Mouse (Mus musculus): ENCODE measurements around the gene Gngt1. TPM values are rescaled to one million over a fixed set of nuclear protein-coding genes. Genes with fewer than 3 reads are reported as not detected.

Gngt1 gene
- polyA plus RNA-seq (2014; fragmentation: Nextera tagmentation; extraction: Ambion mirVana), result not detected in 2 replicates

DNA sequence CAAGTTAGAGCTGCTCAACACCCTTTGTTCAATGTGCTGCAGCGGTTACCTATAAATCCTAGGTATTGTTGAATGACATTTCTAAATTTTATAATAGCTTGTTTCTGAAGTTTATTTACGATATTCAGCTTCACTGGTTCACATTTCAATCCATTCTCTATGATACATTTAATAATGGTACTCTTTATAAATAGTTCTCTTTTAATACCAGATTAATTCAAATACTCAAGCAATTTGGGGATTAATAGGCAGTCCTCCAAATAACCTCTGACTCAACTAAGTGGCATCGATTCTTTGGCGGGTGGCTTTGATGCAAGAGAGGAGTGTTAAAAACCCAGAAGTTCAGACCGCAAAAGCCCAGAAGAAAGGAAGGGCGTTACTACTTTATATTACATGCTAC is at the start of gene Gngt1:
Gene Gngt1 (plus strand): TSS at position 301 of the 400 bp plus-strand sequence.
- no peak within 1 kb of the TSS for H3K4me3 ChIP-seq (ENCODE audit: low read depth, low read length)
- H3K4me2 ChIP-seq (ENCODE audit: low read depth, low read length), result no peak within 1 kb of the TSS
- no peaks in the 10 kb centered on the region for H3K9me3 ChIP-seq (ENCODE audit: control insufficient read depth, low read length)
- no peaks in the 10 kb centered on the region for H3K27me3 ChIP-seq (ENCODE audit: control insufficient read depth, insufficient read depth, low read length)
- ATAC-seq (ENCODE audit: low read depth), result no peak
- no peak within 1 kb of the TSS for H3K9ac ChIP-seq (replicated peaks; ENCODE audit: low read depth, low read length)
- no peaks in the 10 kb centered on the region for H3K36me3 ChIP-seq (ENCODE audit: control insufficient read depth, insufficient read depth, low read length)
- no peak within 1 kb of the TSS for H3K27ac ChIP-seq (ENCODE audit: low read depth, low read length)
- no peaks in the 10 kb centered on the region for H3K4me1 ChIP-seq (ENCODE audit: control insufficient read depth, insufficient read depth, low read length)
- 86% methylated on average over 6 of the region's 6 CpGs for WGBS

DNA sequence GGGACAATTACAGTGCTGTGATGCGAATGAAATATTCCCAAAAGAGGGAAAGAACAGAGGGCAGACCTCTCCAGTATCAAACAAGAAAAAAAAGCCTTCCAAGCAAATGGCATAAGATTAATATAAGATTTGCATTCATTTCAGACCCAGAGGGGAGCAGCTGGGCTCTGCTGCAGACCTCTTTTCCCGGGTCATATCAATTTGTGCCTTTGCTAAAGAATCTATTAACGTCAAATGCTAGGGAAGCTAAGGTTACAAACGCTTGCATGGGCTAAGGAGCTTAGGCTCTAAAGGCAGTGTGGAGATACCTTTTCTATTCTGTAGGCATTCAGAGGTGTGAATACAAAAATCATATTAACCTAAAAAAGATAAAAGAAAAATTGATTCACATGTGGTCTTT is 38.6 kb upstream of the Gngt1 start:
- H3K4me1 ChIP-seq (ENCODE audit: control insufficient read depth, insufficient read depth, low read length), result no peaks in the 10 kb centered on the region
- no peaks in the 10 kb centered on the region for H3K9me3 ChIP-seq (ENCODE audit: control insufficient read depth, low read length)
- H3K27ac ChIP-seq (ENCODE audit: low read depth, low read length), result no peak overlapping the region
- no peak overlapping the region for H3K9ac ChIP-seq (replicated peaks; ENCODE audit: low read depth, low read length)
- H3K36me3 ChIP-seq (ENCODE audit: control insufficient read depth, insufficient read depth, low read length), result no peaks in the 10 kb centered on the region
- no peak overlapping the region for H3K4me2 ChIP-seq (ENCODE audit: low read depth, low read length)
- no peak for ATAC-seq (ENCODE audit: low read depth)
- no peak overlapping the region for H3K4me3 ChIP-seq (ENCODE audit: low read depth, low read length)
- WGBS, result 42% methylated on average over 4 of the region's 4 CpGs
- H3K27me3 ChIP-seq (ENCODE audit: control insufficient read depth, insufficient read depth, low read length), result no peaks in the 10 kb centered on the region

DNA sequence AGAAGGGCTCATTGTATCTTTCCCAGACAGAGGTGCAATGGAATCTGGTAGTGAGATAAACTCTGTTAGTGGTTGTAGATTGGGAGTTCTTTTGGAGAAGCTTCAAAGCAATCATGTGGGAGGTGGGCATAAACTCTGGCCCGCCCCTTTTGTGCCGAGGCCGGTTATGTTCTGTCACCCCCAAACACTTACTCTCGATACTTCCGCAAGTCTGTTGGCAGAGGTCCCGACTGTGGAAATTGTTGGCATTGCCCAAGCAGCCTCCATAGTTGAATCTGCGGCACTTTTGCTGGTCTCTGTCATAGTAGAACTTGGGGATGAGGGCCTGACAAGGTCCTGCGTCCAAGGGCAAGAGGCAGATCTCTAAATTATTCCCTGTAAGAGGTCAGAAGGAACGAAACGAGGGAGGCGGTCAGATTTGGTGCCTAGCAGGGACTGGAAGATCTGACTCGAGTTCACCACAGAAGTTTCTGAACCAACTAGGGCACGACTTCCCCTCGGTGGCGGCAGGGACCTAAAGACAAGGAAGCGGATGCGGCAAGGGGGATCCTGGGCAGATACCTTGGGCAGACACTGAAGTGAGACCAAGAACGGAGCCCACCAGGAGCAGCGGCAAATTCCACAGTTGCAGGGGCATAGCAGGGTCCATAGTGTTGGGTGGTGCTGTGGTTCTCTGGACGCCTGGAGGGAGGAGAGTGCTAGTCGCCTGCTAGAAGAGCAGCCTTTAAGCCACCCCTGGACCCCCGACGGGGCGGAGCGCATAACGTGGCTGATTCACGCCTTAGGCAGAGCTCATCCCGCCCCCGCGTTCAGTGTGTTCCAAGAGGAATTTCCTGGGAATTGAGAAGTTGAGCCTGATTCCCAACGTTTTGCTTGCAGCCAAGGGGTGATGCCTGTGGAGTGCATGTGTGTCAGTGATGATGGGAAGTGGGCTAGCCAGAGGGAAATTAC is 25.6 kb upstream of the Gngt1 start:
- ATAC-seq (ENCODE audit: low read depth), result no peak
- Histone ChIP-seq H3K9me3 (ENCODE audit: control insufficient read depth, low read length) (no peaks in the 10 kb centered on the region), H3K9ac (replicated peaks; ENCODE audit: low read depth, low read length) (no peak overlapping the region), H3K36me3 (ENCODE audit: control insufficient read depth, insufficient read depth, low read length) (no peaks in the 10 kb centered on the region), H3K27me3 (ENCODE audit: control insufficient read depth, insufficient read depth, low read length) (no peaks in the 10 kb centered on the region), H3K27ac (ENCODE audit: low read depth, low read length) (no peak overlapping the region), H3K4me2 (ENCODE audit: low read depth, low read length) (peak overlapping the region; percentile 14; the same call in 1 of the 2 replicates), H3K4me3 (ENCODE audit: low read depth, low read length) (no peak overlapping the region), H3K4me1 (ENCODE audit: control insufficient read depth, insufficient read depth, low read length) (no peaks in the 10 kb centered on the region)
- WGBS, result 30% methylated on average over 31 of the region's 31 CpGs

DNA sequence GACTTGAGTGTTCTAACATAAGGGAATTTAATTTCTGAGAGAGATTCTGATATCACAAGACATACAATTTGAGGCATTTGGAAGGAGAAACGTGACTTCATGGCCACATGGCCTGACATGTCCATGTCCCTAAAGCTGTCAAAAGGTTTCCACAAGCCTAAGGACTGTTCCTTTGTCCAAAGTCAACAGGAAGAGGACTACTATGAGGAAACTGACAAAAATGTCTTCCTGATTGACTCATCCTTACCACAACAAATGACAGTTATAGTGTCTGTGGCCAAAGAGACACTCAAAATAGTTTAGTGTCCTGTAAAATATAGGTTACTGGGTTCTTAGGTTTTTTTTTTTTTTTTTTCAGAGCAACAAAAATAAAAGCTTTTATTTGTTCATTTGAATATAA is 19.9 kb upstream of the Gngt1 start:
- Histone ChIP-seq H3K4me3 (ENCODE audit: low read depth, low read length) (no peak overlapping the region), H3K36me3 (ENCODE audit: control insufficient read depth, insufficient read depth, low read length) (no peaks in the 10 kb centered on the region), H3K4me1 (ENCODE audit: control insufficient read depth, insufficient read depth, low read length) (no peaks in the 10 kb centered on the region), H3K9ac (replicated peaks; ENCODE audit: low read depth, low read length) (no peak overlapping the region), H3K27me3 (ENCODE audit: control insufficient read depth, insufficient read depth, low read length) (no peaks in the 10 kb centered on the region), H3K9me3 (ENCODE audit: control insufficient read depth, low read length) (no peaks in the 10 kb centered on the region), H3K4me2 (ENCODE audit: low read depth, low read length) (no peak overlapping the region), H3K27ac (ENCODE audit: low read depth, low read length) (no peak overlapping the region)
- 85% methylated on average over 1 of the region's 1 CpGs for WGBS
- no peak for ATAC-seq (ENCODE audit: low read depth)

DNA sequence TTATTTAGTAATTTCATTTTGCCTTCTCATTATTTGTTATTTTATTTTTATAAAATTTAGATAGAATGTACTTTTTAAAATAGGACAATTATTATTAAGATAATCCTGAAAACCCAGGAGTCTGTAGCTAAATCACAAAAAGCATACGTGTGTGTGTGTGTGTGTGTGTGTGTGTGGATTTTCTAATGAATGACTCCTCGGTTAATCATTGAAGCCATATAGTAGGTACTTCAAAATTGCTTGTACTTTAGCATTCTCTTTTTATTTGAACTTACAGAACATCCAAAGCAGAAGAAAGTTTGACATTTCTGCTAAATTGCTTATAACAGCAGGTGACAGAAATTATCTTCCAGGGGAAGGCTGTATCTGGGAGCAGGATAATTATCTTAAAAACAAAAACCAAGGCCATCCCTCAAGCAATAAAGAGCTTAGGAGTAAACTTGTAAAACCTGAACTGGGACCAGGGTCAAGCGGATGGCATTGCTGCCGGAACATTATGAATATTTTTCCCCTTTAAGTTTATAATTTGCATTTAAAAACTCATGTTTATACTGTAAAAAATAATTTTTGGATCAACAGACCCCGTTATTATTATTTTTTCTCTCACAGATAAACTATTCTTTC is 10.8 kb upstream of the Gngt1 start:
- Histone ChIP-seq H3K27me3 (ENCODE audit: control insufficient read depth, insufficient read depth, low read length) (no peaks in the 10 kb centered on the region), H3K4me2 (ENCODE audit: low read depth, low read length) (no peak overlapping the region), H3K9me3 (ENCODE audit: control insufficient read depth, low read length) (no peaks in the 10 kb centered on the region), H3K4me3 (ENCODE audit: low read depth, low read length) (no peak overlapping the region), H3K9ac (replicated peaks; ENCODE audit: low read depth, low read length) (no peak overlapping the region), H3K27ac (ENCODE audit: low read depth, low read length) (no peak overlapping the region), H3K4me1 (ENCODE audit: control insufficient read depth, insufficient read depth, low read length) (no peaks in the 10 kb centered on the region), H3K36me3 (ENCODE audit: control insufficient read depth, insufficient read depth, low read length) (no peaks in the 10 kb centered on the region)
- 86% methylated on average over 5 of the region's 5 CpGs for WGBS
- ATAC-seq (ENCODE audit: low read depth), result no peak

DNA sequence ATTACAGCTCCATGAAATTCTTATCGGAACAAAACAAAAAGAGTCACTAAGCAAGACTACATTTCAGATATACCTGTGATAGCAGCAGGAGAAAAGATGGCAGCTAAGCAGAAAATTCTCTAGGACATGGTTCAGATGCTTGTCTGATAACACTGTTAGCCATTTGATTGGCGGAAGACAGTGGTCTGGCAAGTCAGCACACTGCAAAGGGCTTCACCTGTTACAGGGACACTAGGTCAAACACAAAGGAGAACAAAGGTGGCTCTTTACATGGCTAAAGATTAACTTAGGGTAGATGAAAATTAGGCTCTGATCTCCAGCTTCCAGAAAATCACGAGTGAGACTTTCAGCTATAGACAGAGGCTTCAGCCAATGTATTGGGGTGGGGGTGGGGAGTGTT is 4.8 kb upstream of the Gngt1 start, which contains the start of gene Tfpi2:
Gene Tfpi2 (minus strand): TSS at position 170 of the 400 bp plus-strand sequence.
- Histone ChIP-seq H3K27ac (ENCODE audit: low read depth, low read length) (no peak within 1 kb of the TSS), H3K9ac (replicated peaks; ENCODE audit: low read depth, low read length) (no peak within 1 kb of the TSS), H3K27me3 (ENCODE audit: control insufficient read depth, insufficient read depth, low read length) (no peaks in the 10 kb centered on the region), H3K4me3 (ENCODE audit: low read depth, low read length) (no peak within 1 kb of the TSS), H3K9me3 (ENCODE audit: control insufficient read depth, low read length) (no peaks in the 10 kb centered on the region), H3K36me3 (ENCODE audit: control insufficient read depth, insufficient read depth, low read length) (no peaks in the 10 kb centered on the region), H3K4me1 (ENCODE audit: control insufficient read depth, insufficient read depth, low read length) (no peaks in the 10 kb centered on the region), H3K4me2 (ENCODE audit: low read depth, low read length) (no peak within 1 kb of the TSS)
- 79% methylated on average over 3 of the region's 3 CpGs for WGBS
- no peak for ATAC-seq (ENCODE audit: low read depth)

DNA sequence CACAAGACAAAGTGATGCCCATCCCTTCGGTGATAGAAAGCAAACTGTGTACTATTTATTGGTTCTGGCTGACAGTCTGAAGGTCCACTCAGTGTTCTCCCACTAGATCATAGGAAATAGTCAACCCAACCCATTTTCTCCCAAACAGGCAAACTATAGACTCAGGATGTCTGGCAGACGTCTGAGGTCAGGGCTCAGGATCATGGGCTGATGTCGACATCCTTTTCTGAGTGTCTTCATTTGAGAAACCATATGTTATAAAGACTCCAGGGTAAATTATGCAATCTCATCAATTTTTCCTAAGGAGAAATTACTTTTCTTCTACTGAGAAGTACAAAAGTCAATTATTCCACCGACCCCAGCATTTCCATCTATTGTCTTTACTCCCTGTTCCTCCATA is 4.5 kb downstream of the Gngt1 start:
- ATAC-seq (ENCODE audit: low read depth), result no peak
- no peak overlapping the region for H3K4me3 ChIP-seq (ENCODE audit: low read depth, low read length)
- no peaks in the 10 kb centered on the region for H3K36me3 ChIP-seq (ENCODE audit: control insufficient read depth, insufficient read depth, low read length)
- H3K9ac ChIP-seq (replicated peaks; ENCODE audit: low read depth, low read length), result no peak overlapping the region
- H3K9me3 ChIP-seq (ENCODE audit: control insufficient read depth, low read length), result no peaks in the 10 kb centered on the region
- H3K4me2 ChIP-seq (ENCODE audit: low read depth, low read length), result no peak overlapping the region
- H3K27ac ChIP-seq (ENCODE audit: low read depth, low read length), result no peak overlapping the region
- no peaks in the 10 kb centered on the region for H3K4me1 ChIP-seq (ENCODE audit: control insufficient read depth, insufficient read depth, low read length)
- 85% methylated on average over 4 of the region's 4 CpGs for WGBS
- no peaks in the 10 kb centered on the region for H3K27me3 ChIP-seq (ENCODE audit: control insufficient read depth, insufficient read depth, low read length)

DNA sequence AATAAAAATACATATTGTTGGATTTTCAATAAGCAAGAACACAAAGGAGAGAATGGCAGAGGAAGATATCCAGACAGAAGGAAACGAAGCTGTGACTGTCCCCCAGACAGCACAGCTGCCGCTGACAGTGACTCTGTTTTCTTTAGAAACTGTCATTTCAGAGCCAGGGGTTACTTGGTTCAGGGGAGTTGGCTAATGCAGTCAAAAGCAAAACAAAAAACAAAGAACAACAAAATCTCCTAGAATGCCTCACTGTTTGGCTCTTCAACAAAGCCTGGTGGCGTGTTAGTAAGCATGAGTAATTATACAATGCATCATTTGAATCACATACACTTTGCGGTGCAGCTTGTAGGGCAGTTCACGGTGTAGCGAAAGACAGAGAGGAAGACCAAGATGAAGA is 5.7 kb downstream of the Gngt1 start:
- 69% methylated on average over 6 of the region's 6 CpGs for WGBS

DNA sequence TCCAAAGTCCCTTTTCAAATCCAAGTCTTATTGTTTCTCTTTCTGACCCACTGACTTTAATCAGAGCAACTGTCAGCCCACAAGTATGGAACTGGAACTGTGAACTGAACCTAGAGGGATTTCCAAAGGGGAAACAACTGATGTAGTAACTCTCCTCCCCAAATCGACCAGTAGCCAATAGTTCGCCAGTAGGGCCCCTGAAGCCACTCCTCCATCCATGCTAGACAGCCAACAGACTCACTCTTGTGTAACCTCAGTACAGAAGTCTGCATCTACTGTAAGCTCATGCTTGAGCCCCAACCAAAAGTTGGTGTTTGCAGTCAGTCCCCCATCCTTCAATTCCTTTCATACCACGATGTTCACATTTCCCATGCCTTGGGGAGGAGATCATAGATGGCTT is 7.1 kb downstream of the Gngt1 start:
- Histone ChIP-seq H3K27me3 (ENCODE audit: control insufficient read depth, insufficient read depth, low read length) (no peaks in the 10 kb centered on the region), H3K4me1 (ENCODE audit: control insufficient read depth, insufficient read depth, low read length) (no peaks in the 10 kb centered on the region), H3K27ac (ENCODE audit: low read depth, low read length) (no peak overlapping the region), H3K4me3 (ENCODE audit: low read depth, low read length) (no peak overlapping the region), H3K36me3 (ENCODE audit: control insufficient read depth, insufficient read depth, low read length) (no peaks in the 10 kb centered on the region), H3K4me2 (ENCODE audit: low read depth, low read length) (no peak overlapping the region), H3K9ac (replicated peaks; ENCODE audit: low read depth, low read length) (no peak overlapping the region), H3K9me3 (ENCODE audit: control insufficient read depth, low read length) (no peaks in the 10 kb centered on the region)
- no peak for ATAC-seq (ENCODE audit: low read depth)
- WGBS, result 83% methylated on average over 3 of the region's 3 CpGs

More for the DNA sequence above, 5.7 kb downstream of the Gngt1 start:
- H3K9ac ChIP-seq (replicated peaks; ENCODE audit: low read depth, low read length), result no peak overlapping the region
- no peak overlapping the region for H3K4me3 ChIP-seq (ENCODE audit: low read depth, low read length)
- no peaks in the 10 kb centered on the region for H3K4me1 ChIP-seq (ENCODE audit: control insufficient read depth, insufficient read depth, low read length)
- H3K9me3 ChIP-seq (ENCODE audit: control insufficient read depth, low read length), result no peaks in the 10 kb centered on the region
- ATAC-seq (ENCODE audit: low read depth), result no peak
- no peaks in the 10 kb centered on the region for H3K36me3 ChIP-seq (ENCODE audit: control insufficient read depth, insufficient read depth, low read length)
- no peak overlapping the region for H3K27ac ChIP-seq (ENCODE audit: low read depth, low read length)
- no peaks in the 10 kb centered on the region for H3K27me3 ChIP-seq (ENCODE audit: control insufficient read depth, insufficient read depth, low read length)
- H3K4me2 ChIP-seq (ENCODE audit: low read depth, low read length), result no peak overlapping the region

All from neural tube, embryonic 14.5 days (tissue).